Mouse (Mus musculus): Measurements from ENCODE around the gene Mettl23. TPM values are rescaled to one million over a fixed set of nuclear protein-coding genes. Genes with fewer than 3 reads are reported as not detected.

The Mettl23 gene
- total RNA-seq (2023), result 65.7 to 78.8 TPM (median 69.4 TPM) in 4 replicates

GRCm38 (mm10) chr11:116843261-116844233, at the start of gene Mettl23, which contains the start of gene Jmjd6:
Mettl23 (plus strand) TSS chr11:116843278.
Jmjd6 (minus strand) TSS chr11:116843449.

DNA sequence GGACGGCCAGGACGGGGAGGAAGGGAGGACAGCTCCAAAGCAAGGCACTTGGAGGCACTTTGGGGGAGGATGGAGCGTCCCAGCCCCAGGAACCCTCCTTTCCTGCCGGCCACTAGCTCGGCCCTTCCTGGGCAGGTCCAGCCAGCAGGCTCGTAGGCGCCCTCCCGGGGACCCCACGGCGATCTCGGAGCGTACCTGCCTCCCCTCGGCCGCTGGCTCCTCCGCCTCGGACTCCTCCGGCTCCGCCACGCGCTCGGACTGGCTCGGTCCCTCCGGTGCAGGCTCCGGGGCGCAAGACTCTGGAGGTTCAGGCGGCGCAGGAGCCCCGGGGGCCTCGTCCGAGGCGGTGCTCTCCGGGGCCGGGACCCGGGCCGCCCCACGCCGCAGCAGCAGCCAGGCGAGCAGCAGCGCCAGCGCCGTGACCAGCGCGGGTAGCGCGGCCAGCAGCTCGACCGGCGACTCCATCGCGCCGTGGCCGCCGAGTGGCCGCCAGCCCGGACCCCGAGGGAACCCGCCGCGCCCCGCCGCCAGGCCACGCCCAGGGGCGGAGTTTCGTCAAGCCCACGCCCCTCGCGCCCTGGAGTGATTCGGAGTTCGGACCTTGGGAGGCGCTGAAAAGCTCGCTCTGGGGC, 15.4 kb upstream of the Mettl23 start, which contains the start of gene Mxra7:
Mxra7 (minus strand) TSS at position 513 of the 632 bp plus-strand sequence.

DNA sequence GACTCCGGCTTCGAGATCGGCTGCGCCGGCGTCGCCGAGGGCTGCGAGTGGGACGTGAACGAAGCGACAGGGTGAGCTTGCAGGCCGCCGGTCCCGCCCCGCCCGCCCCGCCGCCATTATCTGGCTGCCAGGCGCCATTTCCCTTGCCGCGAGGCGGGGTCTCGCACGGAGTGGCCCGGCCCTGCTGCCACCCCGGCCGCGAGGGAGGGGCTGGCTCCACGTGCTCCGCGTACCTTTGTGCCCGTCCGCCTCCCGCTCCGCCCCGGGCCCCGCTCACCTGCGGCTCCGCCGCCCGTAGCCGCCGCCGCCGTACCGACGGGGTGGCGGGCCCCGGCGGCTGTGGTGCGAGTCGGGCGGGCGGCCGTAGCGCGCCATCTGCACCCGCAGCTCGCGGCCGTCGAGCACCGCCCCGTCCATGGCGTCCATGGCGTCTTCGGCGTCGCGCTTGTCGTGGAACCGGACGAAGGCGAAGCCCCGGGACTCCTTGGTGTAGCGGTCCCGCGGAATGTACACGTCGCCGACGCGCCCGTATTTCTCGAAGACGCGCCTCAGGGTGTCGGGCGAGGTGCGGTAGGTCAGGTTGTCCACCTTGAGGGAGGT, 9.3 kb downstream of the Mettl23 start, which contains the start of gene Mfsd11:
Mfsd11 (plus strand) TSS at position 150 of the 600 bp plus-strand sequence.

GRCm38 (mm10) chr11:116852891-116853511, 9.9 kb downstream of the Mettl23 start, which contains the start of gene Srsf2:
Srsf2 (minus strand) TSS chr11:116853094.

Other genes starting within 250 kb of the Mettl23 start
- gene Rhbdf2, start 216.3 kb upstream of the Mettl23 start, total RNA-seq (2023), result 83.2 to 91.5 TPM (median 87.7 TPM) in 4 replicates
- not detected in 4 replicates for gene Prcd, start 189.7 kb upstream of the Mettl23 start, total RNA-seq (2023)
- gene Cygb, start 189.0 kb upstream of the Mettl23 start, total RNA-seq (2023), result not detected in 4 replicates
- not detected in 4 replicates for gene St6galnac1, start 67.8 kb upstream of the Mettl23 start, total RNA-seq (2023)
- gene Mxra7, start 15.2 kb upstream of the Mettl23 start, total RNA-seq (2023), result 0.41 to 1.1 TPM in 2 of 4 replicates, not detected in the others
- gene Jmjd6, start 171 bp downstream of the Mettl23 start, total RNA-seq (2023), result 66.4 to 77.8 TPM (median 70.9 TPM) in 4 replicates
- gene Mfsd11, start 9.2 kb downstream of the Mettl23 start, total RNA-seq (2023), result 17.8 to 23.4 TPM (median 21.4 TPM) in 4 replicates
- 333 to 359 TPM (median 355 TPM) in 4 replicates for gene Srsf2, start 9.8 kb downstream of the Mettl23 start, total RNA-seq (2023)
- not detected in 4 replicates for gene Mgat5b, start 75.6 kb downstream of the Mettl23 start, total RNA-seq (2023)